Mouse (Mus musculus): Measurements from ENCODE around the gene Wdr78. TPM values are rescaled to one million over a fixed set of nuclear protein-coding genes. Genes with fewer than 3 reads are reported as not detected.

Wdr78 gene
- total and polyA plus RNA-seq, 2 experiments from 2014 or later: 2.9 to 10.0 TPM

- DNase-seq (no peak), ATAC-seq (no peak)
- TF ChIP-seq CTCF (IDR thresholded peaks at IDR 0.05; ENCODE audit: low read depth): no peak
- H3K27ac ChIP-seq (ENCODE audit: low read depth, low read length): no peak overlapping the region
- no peaks in the 10 kb centered on the region for H3K27me3 ChIP-seq (ENCODE audit: insufficient read depth, low read length)
- H3K4me2 ChIP-seq (ENCODE audit: low read depth): no peak overlapping the region
- H3K4me3 ChIP-seq (ENCODE audit: low read depth, low read length): no peak overlapping the region
- H3K36me3 ChIP-seq (ENCODE audit: insufficient read depth): no peaks in the 10 kb centered on the region
- no peaks in the 10 kb centered on the region for H3K4me1 ChIP-seq (ENCODE audit: insufficient read depth)
- WGBS: 86% methylated on average over 7 of the region's 7 CpGs
- no peaks in the 10 kb centered on the region for H3K9me3 ChIP-seq (ENCODE audit: low read length)
- no peak overlapping the region for H3K9ac ChIP-seq
Observed at GRCm38 (mm10) chr4:103027745-103028144, 86.6 kb downstream of the Wdr78 start.

- Histone ChIP-seq H3K27me3 (ENCODE audit: insufficient read depth, low read length) (no peaks in the 10 kb centered on the region), H3K4me1 (ENCODE audit: insufficient read depth) (no peaks in the 10 kb centered on the region), H3K9me3 (ENCODE audit: low read length) (no peaks in the 10 kb centered on the region), H3K4me3 (ENCODE audit: low read depth, low read length) (no peak within 1 kb of the TSS), H3K4me2 (ENCODE audit: low read depth) (no peak within 1 kb of the TSS), H3K27ac (ENCODE audit: low read depth, low read length) (no peak within 1 kb of the TSS), H3K36me3 (ENCODE audit: insufficient read depth) (no peaks in the 10 kb centered on the region), H3K9ac (no peak within 1 kb of the TSS)
- no peak for DNase-seq
- ATAC-seq: no peak
- WGBS: 96% methylated on average over 4 of the region's 4 CpGs
- TF ChIP-seq CTCF (IDR thresholded peaks at IDR 0.05; ENCODE audit: low read depth): no peak
Observed at GRCm38 (mm10) chr4:103026621-103027020, 87.7 kb downstream of the Wdr78 start, which contains the start of gene Insl5. Insl5 (minus strand) TSS chr4:103026842.

- Histone ChIP-seq H3K9me3 (ENCODE audit: low read length) (no peaks in the 10 kb centered on the region), H3K36me3 (ENCODE audit: insufficient read depth) (no peaks in the 10 kb centered on the region), H3K27me3 (ENCODE audit: insufficient read depth, low read length) (no peaks in the 10 kb centered on the region), H3K9ac (no peak overlapping the region), H3K4me2 (ENCODE audit: low read depth) (no peak overlapping the region), H3K27ac (ENCODE audit: low read depth, low read length) (no peak overlapping the region), H3K4me3 (ENCODE audit: low read depth, low read length) (no peak overlapping the region), H3K4me1 (ENCODE audit: insufficient read depth) (no peaks in the 10 kb centered on the region)
- DNase-seq: no peak
- ATAC-seq: no peak
- WGBS: 12% methylated on average over 4 of the region's 4 CpGs
- no peak for TF ChIP-seq CTCF (IDR thresholded peaks at IDR 0.05; ENCODE audit: low read depth)
Observed at GRCm38 (mm10) chr4:103013490-103013889, 100.9 kb downstream of the Wdr78 start.

GRCm38 (mm10) chr4:103011823-103012222 is 102.5 kb downstream of the Wdr78 start:
- peak overlapping the region; percentile 17; the same call in 1 of the 2 replicates for H3K4me2 ChIP-seq (ENCODE audit: low read depth)
- no peaks in the 10 kb centered on the region for H3K27me3 ChIP-seq (ENCODE audit: insufficient read depth, low read length)
- no peaks in the 10 kb centered on the region for H3K4me1 ChIP-seq (ENCODE audit: insufficient read depth)
- H3K9me3 ChIP-seq (ENCODE audit: low read length): no peaks in the 10 kb centered on the region
- no peak for TF ChIP-seq CTCF (IDR thresholded peaks at IDR 0.05; ENCODE audit: low read depth)
- H3K9ac ChIP-seq: peak overlapping the region; percentile 41; the same call in 1 of the 2 replicates
- 27% methylated on average over 7 of the region's 7 CpGs for WGBS
- H3K27ac ChIP-seq (ENCODE audit: low read depth, low read length): peak overlapping the region; percentile 54
- DNase-seq (peak; percentile 63), ATAC-seq (peak; percentile 93)
- 0 out of 2 replicates have a peak overlapping the region, but pooled peaks have one; percentile 3 for H3K4me3 ChIP-seq (ENCODE audit: low read depth, low read length)
- H3K36me3 ChIP-seq (ENCODE audit: insufficient read depth): no peaks in the 10 kb centered on the region

- Histone ChIP-seq H3K4me2 (ENCODE audit: low read depth) (no peak overlapping the region), H3K9me3 (ENCODE audit: low read length) (no peaks in the 10 kb centered on the region), H3K36me3 (ENCODE audit: insufficient read depth) (no peaks in the 10 kb centered on the region), H3K4me1 (ENCODE audit: insufficient read depth) (no peaks in the 10 kb centered on the region), H3K27ac (ENCODE audit: low read depth, low read length) (no peak overlapping the region), H3K27me3 (ENCODE audit: insufficient read depth, low read length) (no peaks in the 10 kb centered on the region), H3K9ac (no peak overlapping the region), H3K4me3 (ENCODE audit: low read depth, low read length) (no peak overlapping the region)
- no peak for DNase-seq
- no peak for TF ChIP-seq CTCF (IDR thresholded peaks at IDR 0.05; ENCODE audit: low read depth)
- WGBS: 95% methylated on average over 4 of the region's 4 CpGs
- no peak for ATAC-seq
Observed at GRCm38 (mm10) chr4:103010734-103011133, 103.6 kb downstream of the Wdr78 start.

GRCm38 (mm10) chr4:103006943-103007418 is 107.4 kb downstream of the Wdr78 start:
- ATAC-seq: peak; percentile 32; the same call in 1 of the 2 replicates
- no peaks in the 10 kb centered on the region for H3K36me3 ChIP-seq (ENCODE audit: insufficient read depth)
- no peaks in the 10 kb centered on the region for H3K9me3 ChIP-seq (ENCODE audit: low read length)
- H3K4me2 ChIP-seq (ENCODE audit: low read depth): no peak overlapping the region
- no peak overlapping the region for H3K27ac ChIP-seq (ENCODE audit: low read depth, low read length)
- no peaks in the 10 kb centered on the region for H3K4me1 ChIP-seq (ENCODE audit: insufficient read depth)
- WGBS: 19% methylated on average over 4 of the region's 4 CpGs
- no peak for TF ChIP-seq CTCF (IDR thresholded peaks at IDR 0.05; ENCODE audit: low read depth)
- DNase-seq: peak; percentile 29
- no peak overlapping the region for H3K4me3 ChIP-seq (ENCODE audit: low read depth, low read length)
- no peak overlapping the region for H3K9ac ChIP-seq
- H3K27me3 ChIP-seq (ENCODE audit: insufficient read depth, low read length): no peaks in the 10 kb centered on the region

- TF ChIP-seq CTCF (IDR thresholded peaks at IDR 0.05; ENCODE audit: low read depth): no peak
- Histone ChIP-seq H3K4me1 (ENCODE audit: insufficient read depth) (no peaks in the 10 kb centered on the region), H3K27me3 (ENCODE audit: insufficient read depth, low read length) (no peaks in the 10 kb centered on the region), H3K36me3 (ENCODE audit: insufficient read depth) (no peaks in the 10 kb centered on the region), H3K27ac (ENCODE audit: low read depth, low read length) (no peak overlapping the region), H3K4me3 (ENCODE audit: low read depth, low read length) (no peak overlapping the region), H3K4me2 (ENCODE audit: low read depth) (no peak overlapping the region), H3K9ac (no peak overlapping the region), H3K9me3 (ENCODE audit: low read length) (no peaks in the 10 kb centered on the region)
- WGBS: 73% methylated on average over 5 of the region's 5 CpGs
- DNase-seq (no peak), ATAC-seq (no peak)
Observed at GRCm38 (mm10) chr4:103006266-103006665, 108.1 kb downstream of the Wdr78 start.

All from forebrain, postnatal 0 days (tissue).